Mouse (Mus musculus) CH12F3 (cell line): ENCODE data around the gene Acad10.
"Not testable (repeated sequence)": the region's sequence is repeated elsewhere in the genome, so short reads cannot be mapped to it uniquely, and the experiment has no call there.

ENCODE experiments used
- in situ Hi-C: fragments of 300-500 bp; cut with MboI; formaldehyde crosslinking; loops from 2 replicates; pipeline ENCODE4 v1.14.3; 2020; ENCODE audit warnings: low sequenced_read_pairs

The Acad10 gene

DNA sequence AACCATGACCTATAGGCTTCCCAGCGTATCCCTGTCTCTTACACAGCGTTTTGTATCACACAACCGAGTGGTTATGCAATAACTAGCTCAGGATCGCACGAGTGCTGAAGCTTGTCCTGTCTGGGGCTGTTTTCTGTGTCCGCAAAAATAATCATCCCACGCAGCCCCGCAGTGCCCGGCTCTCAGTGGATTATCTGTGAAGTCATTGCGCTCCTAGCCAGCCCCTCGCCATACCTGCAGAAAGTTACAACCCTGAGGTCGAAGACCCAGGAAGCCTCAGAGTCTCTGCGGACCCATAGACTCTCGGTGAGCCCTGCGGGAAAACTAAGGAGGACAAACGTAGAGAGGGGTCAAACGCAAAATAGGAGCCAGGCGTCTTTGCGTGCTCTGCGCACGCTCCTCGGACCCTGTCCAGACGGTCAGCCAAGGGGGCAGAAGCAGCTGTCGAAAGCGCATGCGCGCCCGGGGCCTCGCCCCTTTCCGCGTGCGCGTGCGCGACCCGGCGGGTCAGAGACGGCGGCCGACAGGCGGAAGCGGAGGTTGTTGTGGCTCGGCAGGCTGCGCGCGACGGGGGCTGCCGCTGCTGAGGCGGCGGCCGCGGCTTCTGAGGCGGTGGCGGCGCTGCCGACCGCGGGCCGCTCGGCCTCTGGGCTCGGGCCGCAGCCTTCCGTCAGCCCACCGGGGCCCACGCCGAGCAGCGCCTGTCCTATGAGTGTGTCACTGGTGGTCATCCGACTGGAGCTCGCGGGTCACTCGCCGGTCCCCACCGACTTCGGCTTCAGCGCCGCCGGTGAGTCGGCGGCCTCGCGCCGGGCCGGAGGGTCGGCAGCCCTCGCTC is at the start of gene Acad10, which contains the start of gene Brap:
Gene Acad10, minus strand, starts transcription at position 456 of the 838 bp plus-strand sequence.
Gene Brap, plus strand, starts transcription at position 505 of the 838 bp plus-strand sequence.
- in situ Hi-C loops: no loop called here

DNA sequence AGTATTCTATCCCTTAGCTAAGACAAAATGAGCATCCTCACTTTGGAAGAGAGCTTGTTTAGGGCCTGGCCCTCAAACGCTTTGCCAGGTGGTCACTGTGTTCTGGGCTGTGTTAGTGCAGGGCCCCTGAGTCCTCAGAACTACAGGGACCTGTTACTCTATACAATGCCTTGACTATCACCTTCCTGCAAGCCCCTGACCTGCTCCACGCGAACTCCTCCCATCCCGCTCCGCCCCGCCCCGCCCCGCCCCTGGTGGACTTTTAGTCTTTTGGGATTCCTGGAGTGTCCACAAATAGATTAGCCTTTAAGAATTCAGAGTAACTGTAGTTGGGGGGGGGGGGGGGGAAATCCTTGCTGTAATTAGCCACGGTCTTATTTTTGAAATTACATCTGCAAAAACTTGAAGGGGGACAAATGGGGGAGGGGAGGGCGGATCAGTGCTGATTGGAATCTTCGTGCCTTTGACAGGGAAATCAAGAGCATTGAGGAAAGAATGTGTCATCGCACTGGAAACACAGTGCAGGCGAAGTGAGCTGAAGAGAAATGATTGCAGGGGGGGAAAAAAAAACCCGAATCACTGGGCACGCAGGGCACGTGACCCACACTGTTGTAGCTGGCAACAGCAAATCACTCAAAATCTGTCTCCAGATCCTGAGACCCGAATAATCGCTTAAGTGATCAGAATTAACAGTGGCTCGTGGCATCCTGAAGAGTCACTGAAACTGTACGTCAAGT is 44.4 kb upstream of the Acad10 start:
- in situ Hi-C loops: no loop called here

DNA sequence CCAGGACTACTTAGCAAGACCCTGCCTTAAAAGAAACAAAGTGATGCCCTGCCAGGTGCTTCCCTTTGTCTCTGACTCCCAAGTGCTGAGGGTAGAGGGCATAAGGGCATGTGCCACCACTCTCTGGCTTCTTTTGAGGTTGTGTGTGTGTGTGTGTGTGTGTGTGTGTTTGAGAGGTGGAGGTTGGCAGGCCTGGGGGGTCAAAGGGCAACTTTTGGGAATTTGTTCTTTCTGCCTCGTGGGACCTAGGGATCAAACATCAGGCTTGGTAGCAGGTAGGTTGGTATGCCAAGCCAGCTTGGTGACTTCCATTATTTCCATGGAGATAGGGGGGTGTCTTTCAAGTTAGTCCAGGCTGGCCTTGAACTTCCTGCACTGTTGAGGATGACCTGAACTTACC is 43.0 kb upstream of the Acad10 start:
- in situ Hi-C loops: no loop called here

DNA sequence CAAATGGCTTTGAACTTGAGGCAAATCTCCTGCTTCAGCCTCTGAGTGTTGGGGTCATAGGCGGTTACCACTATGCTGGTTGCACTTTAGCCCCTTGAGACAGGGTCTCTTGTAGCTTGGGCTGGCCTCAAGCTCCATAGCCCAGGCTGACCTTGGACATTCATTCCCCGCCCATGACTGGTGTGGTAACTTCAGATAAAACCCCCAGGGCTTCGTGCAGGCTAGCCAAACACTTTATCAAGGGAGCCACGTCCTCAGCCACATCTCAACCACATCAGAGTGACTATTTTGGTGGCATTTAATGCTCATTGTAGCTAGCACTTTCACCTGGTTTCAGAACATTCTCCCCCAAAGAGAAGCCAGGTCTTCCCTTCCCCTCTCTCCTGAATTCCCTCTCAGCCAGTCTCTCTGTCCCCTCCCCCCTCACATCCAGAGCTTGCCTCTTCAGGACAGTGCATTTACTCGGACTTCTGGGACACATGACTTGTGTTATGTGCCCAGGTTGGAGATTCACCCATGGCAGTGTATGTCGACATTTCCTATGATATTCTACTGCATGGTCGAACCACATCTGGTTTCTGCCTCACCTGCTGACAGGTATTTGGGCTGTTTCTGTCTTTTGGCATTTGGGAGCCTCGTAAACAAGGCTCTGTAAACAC is 40.9 kb upstream of the Acad10 start:
- in situ Hi-C loops: no loop called here

DNA sequence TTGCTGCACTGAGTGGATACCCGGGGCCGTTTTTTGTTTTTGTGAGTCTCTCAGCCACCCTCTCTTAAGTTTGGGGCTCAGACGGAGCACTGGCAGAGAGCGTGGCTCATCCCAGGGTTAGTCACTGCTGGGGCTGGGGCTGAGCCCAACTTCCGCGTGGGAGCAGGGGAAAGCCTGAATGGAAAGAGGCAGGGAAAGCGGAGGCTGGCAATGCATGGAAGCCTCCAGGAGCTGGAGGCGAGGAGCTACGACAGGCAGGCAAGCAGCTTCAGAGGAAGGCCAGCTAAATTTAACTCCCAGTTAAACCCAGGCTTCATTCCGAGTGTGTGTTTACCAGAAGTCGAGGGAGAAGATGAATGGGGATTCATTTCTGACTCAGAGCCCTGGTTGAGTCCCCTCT is 40.2 kb upstream of the Acad10 start:
- in situ Hi-C loops: no loop called here

DNA sequence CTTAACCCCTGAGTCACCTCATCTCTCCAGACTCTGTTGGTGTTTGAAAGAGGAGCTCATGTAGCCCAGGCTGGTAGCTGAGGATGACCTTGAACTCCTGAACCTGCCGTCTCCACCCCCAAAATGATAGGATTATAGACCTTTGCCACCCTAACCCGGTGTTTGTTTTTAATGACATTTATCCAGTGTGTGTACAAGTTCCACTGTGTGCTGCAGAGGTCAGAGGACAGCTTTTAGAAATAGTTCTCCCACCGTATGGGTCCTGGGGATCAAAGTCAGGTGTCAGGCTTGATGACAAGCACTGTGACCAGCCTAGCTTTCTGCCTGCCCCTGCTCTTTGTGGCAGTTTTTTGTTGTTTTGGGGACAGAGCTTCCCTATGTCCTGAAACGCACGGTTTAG is 39.6 kb upstream of the Acad10 start:
- in situ Hi-C loops: no loop called here

DNA sequence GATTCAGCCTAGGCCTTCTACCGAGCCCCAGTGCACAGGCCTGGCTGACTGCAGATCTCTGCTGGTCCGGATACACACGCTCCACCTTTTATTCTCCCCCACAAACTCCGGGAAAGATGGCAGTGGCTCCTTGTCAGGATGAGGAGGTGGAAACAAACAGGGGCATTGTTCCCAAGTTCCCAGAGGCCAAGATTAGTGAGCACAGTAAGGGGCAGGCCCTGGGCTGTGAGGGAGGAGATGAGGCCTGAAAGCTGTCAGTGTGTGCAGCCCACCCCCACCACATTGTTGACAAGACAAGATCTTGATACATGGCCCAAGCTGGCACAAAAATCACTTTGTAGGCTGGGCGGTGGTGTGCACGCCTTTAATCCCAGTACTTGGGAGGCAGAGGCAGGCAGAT is 36.4 kb upstream of the Acad10 start:
- in situ Hi-C loops: no loop called here

DNA sequence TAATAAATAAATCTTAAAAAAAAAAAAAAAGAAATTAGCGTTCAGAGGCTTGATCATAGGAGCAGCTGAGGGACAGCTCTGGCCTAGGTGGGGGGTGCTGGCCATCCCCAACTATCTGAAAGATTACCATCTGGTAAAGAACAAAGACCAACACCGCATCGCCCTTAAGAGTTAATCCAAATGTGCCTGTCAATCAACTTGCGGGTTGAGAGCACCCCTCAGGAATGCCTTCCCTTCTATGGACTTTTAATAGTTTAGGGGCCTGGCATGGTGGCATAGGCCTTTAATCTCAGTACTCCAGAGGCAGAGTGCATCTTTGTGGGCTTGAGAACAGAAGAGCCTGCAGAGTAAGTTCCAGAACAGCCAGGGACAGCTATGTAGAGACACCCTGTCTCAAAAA is 32.6 kb upstream of the Acad10 start:
- in situ Hi-C loops: no loop called here

DNA sequence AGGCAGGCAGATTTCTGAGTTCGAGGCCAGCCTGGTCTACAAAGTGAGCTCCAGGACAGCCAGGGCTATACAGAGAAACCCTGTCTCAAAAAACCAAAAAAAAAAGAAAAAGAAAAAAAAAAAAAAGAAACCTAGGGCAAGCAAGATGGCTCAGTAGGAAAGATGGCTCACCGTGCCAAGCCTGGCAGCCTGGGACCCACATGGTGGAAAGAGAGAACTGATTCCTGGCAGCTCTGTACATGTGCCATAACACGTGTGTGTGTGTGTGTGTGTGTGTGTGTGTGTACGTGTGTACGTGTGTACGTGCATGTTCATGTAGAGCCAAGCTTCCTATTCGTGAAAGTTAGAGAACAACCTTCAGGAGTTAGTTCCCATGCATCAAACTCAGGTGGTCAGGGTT is 31.1 kb upstream of the Acad10 start:
- in situ Hi-C loops: not testable (repeated sequence)

DNA sequence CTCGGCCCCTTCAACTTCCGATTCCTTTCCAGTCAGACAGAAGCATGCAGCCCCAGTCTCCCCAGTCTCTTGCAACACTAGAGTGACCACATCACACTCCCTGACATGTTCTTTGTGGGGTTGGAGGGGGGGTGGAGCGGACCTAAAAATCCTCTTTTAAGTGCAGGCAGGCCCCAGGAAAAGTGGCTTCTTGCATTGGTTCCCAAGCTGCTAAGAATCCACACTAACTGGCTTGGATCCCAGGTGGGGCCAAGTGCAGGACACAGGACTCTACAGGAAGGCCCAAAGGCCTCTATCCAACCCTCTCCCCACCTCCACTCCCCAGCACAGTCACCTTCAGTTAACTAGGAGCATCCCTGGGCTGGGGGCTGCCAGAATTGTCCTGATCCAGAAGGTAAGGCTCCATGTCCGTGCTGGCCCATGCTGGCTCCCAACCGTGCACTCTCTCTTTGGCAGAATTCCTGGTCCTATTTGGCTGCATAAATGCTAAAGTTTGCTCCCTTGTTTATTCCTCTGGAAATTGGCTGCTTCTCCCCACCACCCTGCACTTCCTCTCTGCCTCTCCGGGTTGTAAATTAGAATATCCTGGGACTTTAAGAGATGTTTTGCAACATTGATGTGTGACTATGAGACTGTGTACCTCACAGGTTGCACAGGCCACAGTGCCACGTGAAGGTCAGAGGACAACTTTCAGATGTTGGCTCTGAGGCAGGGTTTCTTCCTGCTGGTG is 30.3 kb upstream of the Acad10 start:
- in situ Hi-C loops: no loop called here

DNA sequence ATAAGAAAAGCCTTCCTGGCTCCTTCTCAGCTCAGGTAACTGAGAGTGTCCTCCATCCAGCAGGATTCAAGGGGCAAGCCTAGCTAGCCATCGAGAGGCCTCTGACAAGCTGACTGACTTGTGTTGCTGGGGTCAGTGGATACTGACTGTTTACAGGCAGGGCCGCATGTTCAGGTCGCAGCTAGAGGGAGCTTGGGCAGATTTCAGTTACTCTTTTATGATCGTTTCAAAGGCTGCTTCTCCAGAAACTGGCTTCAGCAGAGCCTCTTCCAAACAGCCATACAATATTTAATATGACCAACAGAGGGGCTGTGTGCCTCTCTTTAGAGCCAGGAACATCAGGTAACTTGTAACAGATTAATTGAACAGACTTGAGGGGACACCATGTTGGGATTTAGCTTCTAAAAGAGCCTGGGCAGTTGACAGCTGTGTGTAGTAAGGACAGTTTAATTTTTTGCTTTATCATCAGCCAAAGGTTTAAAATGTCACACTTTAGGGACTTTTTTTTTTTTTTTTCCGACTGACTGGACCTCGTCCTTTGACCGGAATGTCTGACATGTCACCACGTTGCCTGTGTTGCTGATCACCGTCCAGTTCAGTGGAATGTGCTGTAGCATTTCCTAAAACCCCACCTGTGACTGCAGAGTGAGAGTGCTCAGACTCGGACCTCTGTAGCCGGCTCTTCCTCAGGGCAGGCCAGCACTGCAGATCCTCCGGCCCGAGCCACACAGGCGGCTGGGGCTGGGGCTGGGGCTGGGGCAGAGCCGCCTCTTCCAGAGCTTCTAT is 26.0 kb upstream of the Acad10 start:
- in situ Hi-C loops: no loop called here

DNA sequence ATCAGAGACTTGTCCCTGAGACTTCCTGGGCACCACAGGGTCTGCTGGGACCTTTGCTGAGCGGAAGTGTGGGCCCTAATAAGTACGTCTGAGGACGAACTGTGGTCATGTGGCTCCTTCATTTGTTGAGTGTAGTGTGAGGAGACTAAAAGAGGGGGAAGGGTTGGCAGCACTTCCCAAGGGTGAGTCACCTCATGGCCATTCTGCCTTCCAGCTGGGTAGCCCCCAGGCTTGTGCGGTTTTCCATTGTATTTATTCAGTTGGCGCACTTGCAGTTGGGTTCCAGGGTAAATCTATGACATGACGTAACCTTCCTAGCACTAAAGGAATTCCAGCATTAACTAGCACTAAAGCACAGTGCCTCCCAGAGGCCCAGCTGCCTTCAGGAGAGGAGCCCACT is 25.2 kb upstream of the Acad10 start:
- in situ Hi-C loops: no loop called here

DNA sequence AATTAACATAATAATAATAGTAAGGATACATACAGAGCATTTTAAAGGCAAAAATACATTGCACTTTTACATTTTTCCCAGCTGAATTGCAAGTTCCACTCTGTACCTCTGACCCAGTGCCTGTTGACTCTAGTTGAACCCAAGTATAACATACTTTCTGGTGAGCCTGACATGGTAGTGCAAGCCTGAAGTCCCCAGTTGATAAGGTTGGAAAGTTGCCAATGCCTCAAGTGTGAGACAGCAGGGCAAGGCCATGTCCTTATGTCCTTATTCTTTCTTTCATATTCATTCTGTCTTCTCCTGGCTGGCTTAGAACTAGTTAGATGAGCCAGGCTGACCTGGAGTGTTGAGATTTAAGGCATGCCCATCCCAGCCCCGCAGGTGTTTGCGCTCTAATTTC is 21.9 kb upstream of the Acad10 start:
- in situ Hi-C loops: no loop called here

DNA sequence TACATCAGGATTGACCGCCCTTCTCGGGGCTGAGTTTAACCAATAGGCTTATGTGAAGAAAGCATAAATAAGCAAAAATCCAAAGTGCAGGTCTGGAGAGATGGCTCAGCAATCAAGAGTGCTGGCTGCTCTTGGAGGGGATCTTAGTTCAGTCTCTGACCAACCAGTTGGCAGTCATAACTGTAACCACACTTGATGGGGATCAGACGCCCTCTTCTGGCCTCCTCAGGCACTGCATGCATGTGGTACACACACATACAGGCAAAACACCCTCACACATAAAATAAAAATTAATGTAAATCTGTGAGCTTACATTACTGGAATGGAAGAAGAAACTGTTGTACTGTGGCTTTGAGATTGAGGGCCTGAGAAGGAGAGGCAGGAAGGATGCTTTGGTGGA is 10.1 kb upstream of the Acad10 start:
- in situ Hi-C loops: no loop called here

DNA sequence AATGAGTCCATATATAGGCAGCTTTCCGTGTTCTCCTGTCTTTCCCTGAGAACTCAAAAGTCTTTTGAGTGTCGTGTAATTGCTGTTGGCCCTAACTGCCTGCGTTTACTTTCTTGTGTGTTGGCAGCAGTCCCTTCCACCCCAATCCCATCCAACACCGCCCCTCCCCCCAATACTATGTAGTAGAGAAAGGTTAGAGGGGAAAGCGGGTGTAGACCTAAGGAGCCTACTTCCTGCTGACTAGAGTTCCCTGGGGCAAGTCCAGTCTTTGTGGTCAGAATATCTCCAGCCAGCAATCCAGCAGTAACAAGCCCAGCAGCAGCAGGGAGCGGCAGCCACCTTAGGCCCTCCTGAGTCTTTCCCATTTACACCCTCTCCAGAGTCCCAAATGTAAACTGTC is 8.1 kb upstream of the Acad10 start:
- in situ Hi-C loops: no loop called here

DNA sequence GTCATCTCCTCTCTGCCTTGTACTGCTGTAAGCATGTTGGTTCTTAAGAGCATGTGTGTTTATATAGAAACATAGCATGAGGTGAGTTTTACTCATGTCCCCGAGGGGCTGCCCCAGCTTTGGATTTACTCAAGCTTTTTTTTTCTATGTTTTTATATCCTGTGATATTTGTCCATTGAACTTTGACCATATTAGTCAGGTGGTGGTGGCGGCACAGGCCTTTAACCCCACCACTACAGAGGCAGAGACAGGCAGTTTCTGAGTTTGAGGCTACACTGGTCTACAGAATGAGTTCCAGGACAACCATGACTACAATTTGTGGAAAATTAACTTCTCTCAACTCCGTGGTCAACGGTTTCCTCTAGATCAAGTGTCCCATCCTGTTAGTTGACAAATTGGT is 6.8 kb upstream of the Acad10 start:
- in situ Hi-C loops: no loop called here

DNA sequence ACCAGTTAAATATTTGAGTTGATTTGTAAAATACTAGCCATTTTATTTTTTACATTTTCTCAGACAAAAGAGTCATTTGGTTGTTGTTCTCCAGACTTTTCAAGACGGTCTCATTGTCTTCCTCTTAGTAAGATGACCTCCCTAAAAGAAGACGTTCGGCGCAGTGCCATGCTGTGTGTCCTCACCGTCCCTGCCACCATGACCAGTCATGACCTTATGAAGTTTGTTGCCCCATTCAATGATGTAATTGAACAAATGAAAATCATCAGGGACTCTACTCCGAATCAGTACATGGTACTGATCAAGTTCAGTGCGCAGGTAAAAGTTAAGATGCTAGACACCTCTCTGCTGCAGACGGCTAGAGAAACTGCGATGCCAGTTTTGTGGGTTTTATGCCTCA is 4.7 kb upstream of the Acad10 start:
- in situ Hi-C loops: no loop called here

DNA sequence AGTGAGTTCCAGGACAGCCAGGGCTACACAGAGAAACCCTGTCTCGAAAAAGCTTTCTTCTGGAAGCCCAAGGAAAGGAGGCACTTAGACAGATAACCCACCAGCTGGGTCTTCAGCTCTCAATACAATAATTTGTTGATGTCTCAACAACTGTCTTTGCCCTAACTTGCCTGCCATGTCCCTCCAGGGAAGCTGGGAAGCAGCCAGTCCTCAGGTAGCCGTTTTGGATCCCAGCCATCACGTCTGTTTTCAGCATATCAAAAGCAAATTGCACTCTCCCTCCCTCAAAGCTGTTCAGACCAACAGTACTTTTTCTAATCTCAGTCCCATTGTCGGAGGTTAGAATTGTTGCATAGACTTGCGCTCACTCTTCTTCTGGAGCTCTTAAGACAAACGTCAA is 3.8 kb upstream of the Acad10 start:
- in situ Hi-C loops: no loop called here

DNA sequence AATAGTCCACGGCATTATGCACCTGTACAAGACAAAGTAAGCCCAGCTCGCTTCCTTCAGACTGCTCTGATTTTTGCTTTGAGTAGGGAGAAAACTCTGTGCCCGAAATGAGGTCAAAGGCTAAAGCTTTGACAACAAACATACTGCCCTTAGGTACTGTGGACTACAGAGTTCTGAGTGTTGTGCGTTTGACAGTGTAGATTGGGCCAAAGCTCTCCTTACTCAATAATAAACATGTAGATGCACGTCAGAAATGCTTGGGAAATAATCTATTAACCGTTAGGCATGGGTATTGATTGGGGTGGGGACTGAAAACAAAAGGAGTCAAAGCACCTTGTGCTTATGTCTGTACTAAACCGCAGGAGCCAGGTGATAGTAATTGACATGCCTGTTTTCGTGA is 3.1 kb upstream of the Acad10 start:
- in situ Hi-C loops: no loop called here

DNA sequence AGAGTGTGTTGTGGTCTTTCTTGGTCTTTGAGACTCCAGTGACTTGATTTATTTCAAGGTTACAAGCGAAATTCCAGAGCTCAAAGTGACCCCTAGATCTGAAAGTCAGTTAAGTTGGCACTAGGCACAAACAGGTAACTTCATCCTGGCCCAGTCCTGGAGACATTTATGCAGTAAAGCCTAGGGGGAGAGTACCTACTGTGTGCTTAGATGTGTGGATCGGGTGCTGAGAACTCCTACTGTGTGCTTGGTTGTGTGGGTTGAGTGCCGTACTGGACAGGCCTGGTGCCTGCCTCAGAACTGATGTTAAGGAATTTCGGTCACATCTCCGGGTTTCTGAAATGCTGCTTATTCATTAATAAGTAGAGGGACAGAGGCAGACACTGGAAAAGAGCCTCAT is 1.2 kb upstream of the Acad10 start:
- in situ Hi-C loops: no loop called here
